Mouse (Mus musculus): Measurements from ENCODE around the gene Plcb1. TPM values are rescaled to one million over a fixed set of nuclear protein-coding genes. Genes with fewer than 3 reads are reported as not detected.

The Plcb1 gene
- total RNA-seq, 2 experiments from 2014 or later, result 8.5 to 9.3 TPM

DNA sequence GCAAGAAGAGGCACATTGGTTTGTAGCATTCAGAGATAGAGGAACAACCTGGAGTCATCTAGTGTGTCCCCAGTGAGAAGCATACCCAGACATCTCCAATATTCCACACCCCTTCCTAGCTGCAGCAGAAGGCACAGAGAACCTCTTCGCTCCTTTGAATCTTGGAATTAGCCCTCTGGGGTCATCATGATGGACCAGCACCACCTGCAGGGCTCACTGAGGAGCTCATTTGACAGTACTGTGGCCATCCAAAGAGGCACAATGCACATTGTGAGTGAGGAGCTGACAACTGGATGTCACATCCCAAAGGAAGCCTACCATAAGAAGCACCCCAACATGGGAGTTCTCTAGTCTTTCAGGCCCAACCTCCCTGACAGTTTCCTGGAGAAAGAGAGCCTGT lies 50.2 kb downstream of the Plcb1 start:
- intact Hi-C loops (cut with DNase I), result loop anchor here (5.0 kb wide), 1 partner anchor 491 kb away; no protein-coding TSS in a partner anchor
- DNase-seq, result no peak

GRCm38 (mm10) chr2:134838185-134838584 lies 52.3 kb downstream of the Plcb1 start:
- intact Hi-C loops (cut with DNase I), result loop anchor here (5.0 kb wide), 1 partner anchor 489 kb away; no protein-coding TSS in a partner anchor
- no peak for DNase-seq

- intact Hi-C loops (cut with DNase I), result loop anchor here (5.0 kb wide), 1 partner anchor 488 kb away; no protein-coding TSS in a partner anchor
- no peak for DNase-seq
Observed at GRCm38 (mm10) chr2:134838888-134839287, 53.0 kb downstream of the Plcb1 start.

DNA sequence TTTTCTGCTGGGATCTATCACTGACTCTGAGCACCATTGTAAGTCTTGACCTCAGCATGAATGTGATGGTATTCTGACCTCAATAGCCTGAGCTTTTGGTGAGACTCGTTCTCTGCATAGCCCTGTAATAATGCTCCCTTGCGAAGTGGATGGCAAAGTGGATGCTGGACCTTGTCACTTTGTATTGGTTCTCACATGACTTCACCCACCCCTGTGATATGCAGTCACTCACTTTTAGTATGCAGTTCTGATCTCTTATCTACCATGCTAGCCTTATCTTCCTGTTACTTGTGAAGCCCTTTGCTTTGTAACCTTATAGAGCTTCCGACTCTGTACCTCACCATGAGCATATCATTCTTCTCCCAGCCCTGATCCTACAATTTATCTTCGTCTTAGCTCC lies 57.0 kb downstream of the Plcb1 start:
- intact Hi-C loops (cut with DNase I), result no loop called here
- DNase-seq, result no peak

DNA sequence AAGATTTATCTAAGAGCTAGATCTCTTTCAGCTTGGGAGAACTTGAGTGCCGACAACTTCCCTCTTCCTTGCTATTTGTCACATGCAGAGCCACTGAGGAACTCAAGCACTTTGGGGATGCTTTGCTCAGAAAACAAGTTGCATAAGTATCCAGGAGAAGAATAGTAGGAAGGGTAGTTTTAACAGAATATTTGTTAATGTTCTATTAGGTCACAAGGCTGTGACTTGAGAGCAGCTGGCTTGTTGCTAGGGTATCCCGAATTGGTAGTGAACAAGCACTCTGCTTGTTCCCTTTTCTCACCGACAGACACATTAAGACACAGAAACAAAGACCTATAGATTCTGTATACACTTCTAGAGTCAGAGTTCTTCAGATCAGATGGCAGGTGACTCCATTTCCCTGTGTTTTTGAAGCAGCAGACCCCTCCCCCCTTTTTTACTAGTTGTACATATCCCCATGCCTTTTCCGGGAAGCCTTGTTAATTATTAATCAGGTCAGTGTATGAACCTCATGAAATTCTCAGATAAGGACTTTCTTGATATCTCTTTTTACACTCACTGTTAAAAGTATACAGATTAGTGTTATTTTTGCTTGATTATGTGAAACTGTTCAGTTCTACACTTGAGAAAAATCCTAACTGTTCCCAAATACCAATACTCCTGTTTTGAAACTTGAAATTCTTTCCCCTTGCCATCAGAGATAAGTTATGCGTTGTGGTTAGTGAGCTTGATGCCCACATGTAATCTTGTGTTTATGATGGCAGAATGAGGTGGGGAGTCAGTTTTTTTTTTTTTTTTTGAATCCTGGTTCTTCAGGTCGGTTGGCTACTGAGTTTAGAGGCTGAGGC lies 58.7 kb downstream of the Plcb1 start:
- intact Hi-C loops (cut with DNase I), result no loop called here
- no peak for DNase-seq

GRCm38 (mm10) chr2:134845239-134845738 lies 59.4 kb downstream of the Plcb1 start:
- no peak for DNase-seq
- intact Hi-C loops (cut with DNase I), result no loop called here

DNA sequence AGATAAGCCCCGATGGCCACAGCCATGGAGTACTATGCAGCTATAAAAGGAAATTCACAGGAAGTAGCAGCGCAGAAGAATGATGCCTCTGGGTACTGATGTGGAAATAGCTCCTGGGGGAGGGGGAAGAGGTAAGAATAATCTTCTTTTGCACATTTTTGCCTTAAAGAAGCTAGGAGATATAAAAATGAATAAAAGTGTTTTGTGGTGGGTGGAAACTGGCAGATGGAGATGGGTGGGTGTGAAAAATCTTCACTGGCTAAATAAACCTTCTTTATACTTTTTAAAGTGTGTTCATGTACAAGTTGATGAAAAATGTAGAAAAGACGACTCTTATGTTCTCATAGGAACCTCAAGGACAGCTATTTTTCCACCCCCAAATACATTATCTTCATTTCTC lies 60.7 kb downstream of the Plcb1 start:
- no peak for DNase-seq
- intact Hi-C loops (cut with DNase I), result no loop called here

GRCm38 (mm10) chr2:134851189-134852171 lies 65.6 kb downstream of the Plcb1 start:
- intact Hi-C loops (cut with DNase I), result no loop called here

GRCm38 (mm10) chr2:134856239-134856638 lies 70.4 kb downstream of the Plcb1 start:
- DNase-seq, result no peak
- intact Hi-C loops (cut with DNase I), result no loop called here

More at GRCm38 (mm10) chr2:134851189-134852171, 65.6 kb downstream of the Plcb1 start:
- DNase-seq, result no peak

DNA sequence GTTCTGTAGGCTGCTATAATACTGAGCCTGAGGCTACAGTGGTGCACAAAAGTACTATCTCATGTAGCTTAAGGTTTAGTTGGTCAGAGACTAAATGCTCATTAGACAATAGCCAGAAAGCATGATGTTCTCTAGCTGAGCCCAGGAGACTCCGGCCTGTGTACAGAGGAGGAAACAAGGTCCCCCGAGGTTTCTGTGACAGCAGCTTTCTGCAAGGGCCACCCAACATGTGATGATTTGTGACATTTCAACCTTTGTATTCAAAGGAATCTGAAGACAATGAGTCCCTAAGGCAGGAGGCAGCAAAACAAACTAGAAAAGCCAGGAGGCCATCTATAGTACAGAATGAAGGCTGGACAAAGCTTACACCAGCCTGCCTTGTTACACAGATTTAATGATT lies 70.8 kb downstream of the Plcb1 start:
- DNase-seq, result peak; percentile 9 to 14
- intact Hi-C loops (cut with DNase I), result no loop called here

GRCm38 (mm10) chr2:134864985-134865645 lies 79.2 kb downstream of the Plcb1 start:
- intact Hi-C loops (cut with DNase I), result no loop called here
- peak; percentile 78 to 80 for DNase-seq

DNA sequence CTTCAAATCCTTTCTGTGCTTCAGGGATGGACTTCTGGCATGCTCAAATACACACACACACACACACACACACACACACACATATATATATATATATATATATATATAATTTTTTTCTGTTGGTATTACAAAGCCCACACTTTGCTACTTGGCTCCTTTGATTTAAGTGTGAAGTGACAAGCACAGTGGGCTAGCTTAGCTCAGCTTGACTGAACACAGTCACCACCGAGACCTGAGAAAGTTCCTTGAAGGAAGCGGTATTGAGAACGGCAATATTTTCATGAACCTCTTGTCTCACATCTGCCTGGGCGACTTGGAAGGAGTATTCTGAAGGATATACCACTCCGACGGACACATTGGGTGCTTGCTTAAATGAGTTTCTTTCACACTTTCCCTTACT lies 81.5 kb downstream of the Plcb1 start:
- intact Hi-C loops (cut with DNase I), result no loop called here

DNA sequence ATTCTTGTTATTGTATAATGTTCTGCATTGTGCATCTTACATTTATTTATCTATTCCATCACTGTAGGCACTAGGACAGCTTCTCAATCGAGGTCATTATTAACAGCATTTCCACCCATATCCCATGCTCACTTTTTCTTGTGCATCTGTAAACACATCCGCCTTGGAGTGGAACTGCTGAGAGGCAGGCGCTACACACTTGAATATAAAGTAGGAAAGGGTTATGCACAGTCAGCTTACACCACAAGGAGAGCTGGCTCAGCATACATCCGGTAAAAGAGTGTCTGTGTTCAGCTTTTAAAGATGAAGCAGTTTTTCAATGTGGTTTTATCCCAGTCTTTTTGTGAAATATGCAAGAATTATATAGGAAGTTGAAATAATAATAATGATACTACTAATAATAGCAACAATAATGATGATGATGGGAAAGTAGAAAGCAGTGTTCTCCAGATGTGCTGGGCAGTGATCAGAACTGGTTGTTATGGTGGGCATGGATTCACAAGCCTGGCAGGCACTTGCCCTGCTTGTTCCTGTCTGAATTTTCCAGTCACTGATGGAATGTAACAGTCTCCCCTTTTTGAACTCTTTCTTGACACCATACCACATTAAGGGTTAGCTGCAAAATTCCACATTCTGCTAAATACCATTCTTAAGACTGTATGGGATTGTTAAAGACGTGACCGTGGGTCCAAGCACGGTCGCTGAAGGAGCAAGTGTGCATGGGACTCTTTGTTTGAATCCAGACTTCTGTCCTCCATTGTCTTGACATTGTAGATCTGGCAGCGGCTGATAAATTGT lies 86.0 kb downstream of the Plcb1 start:
- DNase-seq, result peak; percentile 19 to 28
- intact Hi-C loops (cut with DNase I), result no loop called here

More for the DNA sequence above, 81.5 kb downstream of the Plcb1 start:
- DNase-seq, result no peak

GRCm38 (mm10) chr2:134872490-134872781 lies 86.6 kb downstream of the Plcb1 start:
- DNase-seq, result peak in 1 of 2 experiments; percentile 41
- intact Hi-C loops (cut with DNase I), result no loop called here

DNA sequence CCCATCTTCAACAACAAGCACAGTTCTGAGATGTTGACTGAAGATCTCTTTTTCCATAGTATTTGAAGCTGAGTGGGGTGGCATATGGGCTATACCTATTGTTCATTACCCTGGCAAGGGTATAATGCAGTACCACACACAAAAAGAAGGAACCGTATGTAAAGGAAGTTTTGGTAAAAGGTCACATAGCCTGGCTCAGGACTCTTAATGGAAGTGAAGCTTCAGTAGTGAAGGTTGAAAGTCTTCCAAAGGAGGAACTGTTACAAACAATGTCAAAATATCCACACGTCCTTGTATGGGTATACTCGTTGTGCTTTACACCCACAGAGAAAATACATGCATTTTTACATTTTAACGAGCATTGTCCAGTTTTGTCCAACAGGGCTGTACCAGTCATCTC lies 91.3 kb downstream of the Plcb1 start:
- intact Hi-C loops (cut with DNase I), result no loop called here
- no peak for DNase-seq

- intact Hi-C loops (cut with DNase I), result no loop called here
- no peak for DNase-seq
Observed at GRCm38 (mm10) chr2:134891207-134891606, 105.3 kb downstream of the Plcb1 start.

GRCm38 (mm10) chr2:134894776-134895175 lies 108.9 kb downstream of the Plcb1 start:
- intact Hi-C loops (cut with DNase I), result no loop called here
- DNase-seq, result no peak

DNA sequence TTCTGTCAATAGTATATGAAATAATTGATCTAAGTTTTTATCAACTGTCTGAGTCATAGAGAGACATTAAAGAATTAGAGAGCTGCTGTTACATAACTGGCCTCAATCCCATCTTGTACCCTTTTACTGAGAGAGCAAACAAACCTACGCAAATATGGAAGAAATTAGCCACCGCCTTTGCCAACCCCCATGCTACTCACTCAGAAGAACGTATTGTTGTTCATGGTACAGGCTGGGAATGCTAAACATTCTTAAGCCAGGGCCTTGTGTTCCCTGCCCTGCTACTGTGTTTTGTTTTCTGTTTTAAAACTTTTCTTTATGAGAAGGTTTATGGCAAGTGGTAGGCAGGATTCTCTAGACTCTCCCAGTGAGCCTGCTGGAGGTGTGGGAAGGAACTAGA lies 110.3 kb downstream of the Plcb1 start:
- DNase-seq, result no peak
- intact Hi-C loops (cut with DNase I), result no loop called here

- intact Hi-C loops (cut with DNase I), result no loop called here
- DNase-seq, result no peak
Observed at GRCm38 (mm10) chr2:134897083-134897482, 111.2 kb downstream of the Plcb1 start.

DNA sequence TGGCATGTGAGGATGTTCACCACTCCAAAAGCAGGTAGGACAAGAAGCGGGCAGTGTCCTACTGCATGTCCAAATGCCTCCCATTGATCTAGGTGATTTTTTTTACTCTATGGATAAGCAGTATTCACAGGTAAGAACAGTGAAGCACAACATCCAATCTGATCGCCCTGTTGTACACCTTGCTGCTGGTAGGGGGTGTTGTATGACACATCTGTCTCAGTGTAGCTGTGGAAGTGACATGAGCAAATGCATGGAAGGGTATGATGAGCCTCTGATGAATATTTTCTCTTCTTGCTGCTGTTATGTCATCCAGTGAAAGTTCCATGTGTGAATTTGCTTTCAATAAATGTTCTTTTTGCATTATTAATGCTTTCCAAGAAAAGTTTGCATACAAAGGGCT lies 115.7 kb downstream of the Plcb1 start:
- no peak for DNase-seq
- intact Hi-C loops (cut with DNase I), result no loop called here
